Mouse (Mus musculus): Measurements from ENCODE around the gene Tas2r138.
"Not testable (repeated sequence)": the region's sequence is repeated elsewhere in the genome, so short reads cannot be mapped to it uniquely, and the experiment has no call there.

Gene Tas2r138

DNA sequence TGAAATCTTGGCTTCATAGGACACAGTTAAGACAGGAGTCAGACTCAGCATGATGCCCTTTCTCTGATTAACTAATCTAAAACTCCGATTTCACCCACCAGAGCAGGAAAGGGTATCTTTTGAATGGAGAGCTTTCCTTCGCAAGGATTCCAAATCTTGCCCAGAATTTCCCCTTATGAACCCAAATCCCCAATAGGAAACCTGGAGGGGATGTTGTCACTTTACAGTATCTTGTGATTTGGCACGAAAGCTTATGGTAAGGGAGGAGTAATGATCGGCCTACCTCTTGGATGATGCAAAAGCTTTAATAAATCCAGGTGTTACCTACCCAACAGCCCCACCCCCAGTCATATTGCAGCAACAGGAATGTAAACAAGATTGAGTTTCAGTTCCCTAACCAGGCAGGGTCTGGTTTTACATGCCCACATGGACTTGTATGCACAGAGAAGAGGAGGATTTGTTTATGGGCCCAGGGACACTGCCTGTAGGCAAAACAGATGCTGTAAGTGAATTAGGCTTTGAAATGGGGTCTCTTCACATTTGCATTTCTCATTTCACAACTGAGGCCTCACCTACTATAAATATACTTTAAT, at the start of gene Tas2r138:
Tas2r138 (minus strand) TSS at position 51 of the 593 bp plus-strand sequence.
- DNase-seq (ENCODE audit: low spot score), result no peak

DNA sequence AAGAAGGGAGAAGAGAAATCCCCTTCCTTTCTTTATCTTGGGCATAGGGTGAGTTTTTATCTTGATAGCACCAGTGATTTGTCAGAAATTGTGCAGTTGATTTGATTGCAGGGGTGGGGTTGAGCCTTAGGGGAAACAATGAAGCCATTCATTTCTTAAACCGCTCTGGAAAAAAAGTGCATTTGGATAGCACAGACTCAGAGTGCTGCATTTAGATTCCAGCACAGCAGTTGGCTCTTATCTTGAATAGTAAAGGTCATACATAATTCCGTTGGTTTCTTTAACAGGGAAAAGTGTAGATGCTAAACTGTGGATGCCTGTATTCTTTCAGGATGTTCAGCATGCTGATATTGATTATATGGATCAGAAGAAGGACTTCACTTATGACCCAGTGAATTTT, 47.8 kb upstream of the Tas2r138 start:
- DNase-seq (ENCODE audit: low spot score), result no peak

DNA sequence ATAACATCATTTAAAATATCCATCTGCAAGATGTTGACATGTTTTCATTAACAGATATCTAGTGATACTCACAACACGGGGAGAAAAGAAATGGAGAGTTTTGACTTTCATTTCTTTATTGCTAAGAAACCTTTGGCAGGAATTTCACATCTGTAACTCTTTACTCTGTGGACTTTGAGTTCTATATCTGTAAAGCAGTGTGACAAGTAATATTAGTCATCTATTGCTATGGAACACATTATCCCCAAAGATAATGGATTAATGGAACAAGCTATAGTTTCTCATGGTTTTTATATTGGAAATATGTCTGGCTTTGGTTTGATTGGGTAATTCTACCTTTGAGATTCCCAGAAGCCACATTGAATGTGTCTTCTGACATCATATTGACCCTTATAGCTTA, 37.8 kb upstream of the Tas2r138 start:
- no peak for DNase-seq (ENCODE audit: low spot score)

DNA sequence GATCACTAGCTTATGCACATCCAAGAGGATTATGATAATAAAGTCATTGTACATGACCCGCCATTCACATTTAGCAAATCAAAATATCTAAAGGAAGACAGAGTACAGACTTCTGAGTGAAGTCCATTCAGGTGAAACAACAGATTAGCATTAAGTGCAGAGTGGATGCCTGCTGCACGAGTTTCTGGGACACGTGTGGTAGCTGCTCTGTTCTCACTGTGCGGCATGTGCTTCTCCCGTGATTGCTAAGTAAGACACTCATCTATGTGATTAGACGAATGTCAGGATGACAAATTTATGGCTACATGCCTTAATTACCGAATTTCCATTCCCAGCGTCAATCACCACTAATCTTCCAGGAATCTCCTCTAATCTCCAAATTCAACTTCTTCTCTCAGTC, 32.6 kb upstream of the Tas2r138 start:
- no peak for DNase-seq (ENCODE audit: low spot score)

DNA sequence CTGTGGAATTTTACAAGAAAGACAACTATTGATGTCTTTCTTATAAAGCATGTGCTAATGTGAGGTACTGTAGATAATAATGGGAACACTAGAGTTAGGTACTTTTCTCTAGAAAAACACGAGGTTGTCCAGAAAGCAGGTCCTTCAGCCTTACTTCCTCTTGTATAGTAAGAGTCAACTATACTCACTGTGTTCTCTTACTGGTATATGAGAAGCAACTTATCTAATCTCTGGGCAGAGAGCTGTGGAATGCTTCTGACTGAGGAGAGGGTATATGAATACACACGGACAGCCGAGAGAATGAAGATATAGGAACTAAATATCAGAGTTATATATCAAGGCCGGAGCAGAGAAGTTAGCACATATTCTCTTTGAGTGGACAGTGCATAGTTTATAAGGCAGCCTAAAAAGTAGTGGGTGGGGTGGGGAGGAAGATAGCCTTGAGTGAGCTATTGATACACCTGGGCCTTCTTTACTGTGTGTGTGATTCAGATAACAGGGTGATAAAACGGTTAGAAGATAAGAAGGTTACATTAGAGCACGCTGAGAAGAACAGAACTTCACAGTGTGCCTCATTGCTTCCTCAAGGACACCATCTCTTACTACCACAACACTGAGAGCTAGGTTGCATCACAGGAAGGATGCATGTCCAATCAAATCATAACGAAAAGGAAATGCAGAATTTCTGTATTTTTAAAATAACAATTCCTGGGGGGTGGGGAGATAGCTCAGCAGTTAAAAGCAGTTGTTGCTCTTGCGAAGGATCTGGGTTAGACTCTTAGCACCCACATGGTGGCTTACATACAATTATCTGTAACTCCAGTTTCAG, 27.8 kb upstream of the Tas2r138 start:
- no peak for DNase-seq (ENCODE audit: low spot score)

DNA sequence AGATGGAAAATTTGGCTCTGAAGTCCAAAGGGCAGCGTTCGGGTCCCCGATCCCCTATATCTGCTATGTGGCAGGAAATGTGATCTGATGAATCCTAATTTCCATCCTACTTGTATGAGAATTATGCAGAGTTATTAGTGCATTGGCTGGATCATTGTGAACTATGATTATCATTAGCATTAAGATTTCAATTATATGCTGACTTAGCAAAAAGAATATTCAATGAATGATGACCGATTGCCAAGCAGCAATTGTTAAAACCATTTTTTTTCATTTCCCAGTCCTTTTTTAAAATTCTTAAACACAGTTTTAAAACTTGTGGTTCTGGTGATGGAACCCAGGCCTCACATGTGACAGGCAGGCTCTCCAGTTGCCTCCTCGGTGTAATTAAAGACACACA, 24.6 kb upstream of the Tas2r138 start:
- no peak for DNase-seq (ENCODE audit: low spot score)

DNA sequence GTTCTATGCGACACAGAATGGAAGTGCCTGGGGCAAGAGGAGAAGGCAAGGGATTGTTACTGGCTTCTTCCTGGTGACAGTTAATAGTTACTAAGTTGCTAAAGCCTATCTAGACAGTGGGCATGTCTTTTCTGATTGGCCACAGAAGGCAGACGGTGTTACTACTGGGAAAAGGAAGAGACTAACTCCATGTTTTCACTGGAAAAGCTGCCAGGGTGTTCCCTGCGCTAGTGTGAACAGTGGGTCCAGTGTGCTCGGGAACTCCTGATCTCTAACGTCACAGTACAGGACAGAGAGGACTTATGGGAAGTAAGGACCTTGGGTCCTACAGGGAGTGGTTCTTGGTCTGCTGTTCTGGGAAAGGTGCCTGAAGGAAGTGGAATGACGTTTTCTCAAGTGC, 22.4 kb upstream of the Tas2r138 start:
- DNase-seq (ENCODE audit: low spot score), result no peak

DNA sequence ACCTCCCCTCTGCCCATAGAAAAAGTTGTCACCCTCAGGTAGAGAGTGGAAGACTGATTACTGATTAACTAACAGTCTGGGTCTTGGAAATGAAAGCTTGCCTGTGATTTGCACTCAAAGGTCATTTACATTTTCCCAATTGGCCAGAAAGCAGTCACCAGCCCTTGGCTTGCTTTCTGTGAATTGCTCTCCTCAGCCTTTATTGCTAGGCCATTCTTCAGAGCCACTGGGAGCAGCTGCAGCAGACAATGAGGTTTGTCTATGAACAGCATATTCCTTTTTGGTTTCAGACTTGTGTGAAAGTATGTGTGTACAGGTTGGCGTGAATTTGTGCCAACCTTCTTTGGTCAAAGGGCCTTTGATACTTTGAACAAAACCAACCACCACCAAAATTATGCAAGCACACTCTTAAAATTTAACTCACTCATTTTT, 21.5 kb upstream of the Tas2r138 start:
- DNase-seq (ENCODE audit: low spot score), result no peak

DNA sequence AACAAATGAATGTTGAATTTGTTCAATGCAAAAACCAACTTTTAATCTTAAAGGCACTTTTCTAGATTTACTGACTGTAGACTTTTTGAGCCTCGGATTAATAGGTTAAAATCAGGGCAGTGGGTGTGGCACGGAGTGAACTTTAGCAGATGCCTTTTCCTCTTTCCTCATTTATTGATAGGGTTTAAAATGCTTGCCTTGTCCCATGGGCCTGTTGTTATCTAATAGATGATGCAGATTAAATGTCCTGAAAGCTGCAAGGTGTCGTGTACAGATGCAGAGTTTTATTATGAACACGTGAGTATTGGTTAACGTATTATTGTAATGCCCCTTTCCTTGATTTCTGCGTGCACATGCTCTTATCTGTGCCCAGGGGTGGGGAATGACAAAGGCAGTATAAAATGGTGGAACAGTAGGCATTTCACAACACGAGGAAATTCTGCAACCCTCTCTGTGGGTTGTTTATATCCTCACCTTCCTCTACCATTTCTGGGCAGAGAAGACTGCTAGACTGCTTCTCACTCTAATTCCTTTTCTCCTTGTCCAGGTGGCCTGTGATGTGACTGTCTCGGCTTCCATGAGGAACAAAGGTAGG, 15.4 kb upstream of the Tas2r138 start, which contains the start of gene Mgam:
Mgam (plus strand) TSS at position 426 of the 595 bp plus-strand sequence.
- no peak for DNase-seq (ENCODE audit: low spot score)

DNA sequence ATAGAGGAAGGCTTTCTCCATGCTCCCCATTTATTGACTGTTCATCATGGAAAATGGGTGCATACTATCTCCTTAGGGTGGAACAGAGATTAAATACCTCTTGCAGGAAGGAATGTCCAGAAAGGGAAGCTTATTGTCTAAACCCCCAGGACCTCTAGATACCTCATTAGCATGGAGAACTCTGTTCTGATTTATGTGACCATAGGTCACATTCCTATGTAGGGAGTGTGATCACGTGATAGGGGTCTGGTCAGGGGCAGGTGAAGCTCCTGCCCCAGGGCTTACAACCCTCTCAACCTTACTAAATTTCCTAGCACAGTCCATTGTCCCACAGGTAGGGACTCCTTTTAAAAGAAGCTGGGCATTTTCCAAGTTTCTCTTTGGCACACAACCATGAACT, 13.0 kb upstream of the Tas2r138 start:
- DNase-seq (ENCODE audit: low spot score), result no peak

DNA sequence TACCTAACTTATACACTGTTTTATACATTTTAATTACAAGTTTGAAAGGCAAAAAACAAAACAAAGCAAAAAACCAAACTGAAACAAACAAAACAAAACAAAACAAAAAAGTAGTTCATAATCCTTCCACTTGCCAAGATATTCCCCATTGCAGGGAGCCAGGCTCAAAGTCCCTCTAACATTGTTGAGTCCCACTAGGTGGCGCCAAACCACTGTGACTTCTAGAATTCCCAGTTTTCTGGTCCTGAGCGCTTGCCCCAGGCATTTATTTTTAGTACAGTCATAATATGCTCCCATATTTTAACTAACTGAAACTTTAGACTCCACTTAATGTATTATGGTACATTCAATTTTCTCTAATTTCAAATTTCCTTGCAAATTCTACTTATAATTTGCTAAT, 4.9 kb upstream of the Tas2r138 start:
- DNase-seq (ENCODE audit: low spot score), result peak; percentile 82

DNA sequence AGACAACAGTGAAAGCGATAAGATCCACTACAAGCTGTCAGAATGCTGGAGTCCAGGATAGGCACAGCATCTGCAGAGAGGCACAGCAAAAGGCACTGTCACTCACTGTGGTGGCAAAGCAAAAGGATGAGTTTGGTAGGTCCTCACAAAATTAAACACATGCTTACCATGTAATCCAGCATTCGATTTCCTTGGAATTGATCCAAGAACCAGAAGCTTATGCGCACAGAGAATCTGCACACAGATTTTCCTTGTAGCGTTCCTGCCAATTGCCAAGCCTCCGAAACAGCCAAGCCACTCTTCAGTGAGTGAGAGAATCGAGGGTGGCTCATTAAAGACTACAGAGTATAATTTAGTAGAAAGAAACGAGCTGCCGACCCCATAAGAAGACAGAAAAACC, 2.9 kb downstream of the Tas2r138 start:
- no peak for DNase-seq (ENCODE audit: low spot score)

DNA sequence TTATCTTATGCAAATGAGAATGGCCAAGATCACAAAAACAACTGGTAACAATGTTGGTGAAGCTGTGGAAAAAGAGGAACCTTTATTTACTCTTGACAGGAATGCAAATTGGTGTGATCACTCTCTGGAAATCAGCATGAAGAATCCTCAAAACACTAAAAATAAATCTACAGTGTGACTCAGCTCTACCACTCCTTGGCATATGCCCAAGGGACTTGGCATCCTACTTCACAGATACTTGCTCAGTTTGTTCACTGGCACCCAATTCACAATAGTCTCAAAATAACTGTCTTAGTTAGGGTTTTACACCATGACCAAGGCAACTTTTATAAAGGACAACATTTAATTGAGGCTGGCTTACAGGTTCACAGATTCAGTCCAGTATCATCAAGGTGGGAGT, 5.7 kb downstream of the Tas2r138 start:
- peak; percentile 58 for DNase-seq (ENCODE audit: low spot score)

DNA sequence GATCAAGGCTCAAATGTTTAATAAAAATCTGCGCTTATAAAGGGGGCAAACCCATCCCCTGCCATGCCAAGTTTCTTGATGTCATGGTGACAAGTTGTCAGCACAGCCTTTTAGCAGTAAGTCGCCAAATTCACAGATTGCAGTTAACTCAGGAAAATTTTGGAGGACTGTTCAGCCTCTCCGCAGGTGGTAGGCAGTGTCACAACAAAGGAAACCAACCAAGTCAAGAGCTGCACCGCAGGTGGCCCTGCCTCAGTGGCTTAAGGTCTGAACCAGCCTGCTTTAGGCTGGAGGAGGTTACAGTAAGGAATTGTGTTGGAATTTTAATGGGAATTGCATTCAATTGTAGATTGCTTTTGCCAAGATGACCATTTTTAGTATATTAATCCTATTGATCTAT, 14.6 kb downstream of the Tas2r138 start:
- not testable (repeated sequence) for DNase-seq (ENCODE audit: low spot score)

DNA sequence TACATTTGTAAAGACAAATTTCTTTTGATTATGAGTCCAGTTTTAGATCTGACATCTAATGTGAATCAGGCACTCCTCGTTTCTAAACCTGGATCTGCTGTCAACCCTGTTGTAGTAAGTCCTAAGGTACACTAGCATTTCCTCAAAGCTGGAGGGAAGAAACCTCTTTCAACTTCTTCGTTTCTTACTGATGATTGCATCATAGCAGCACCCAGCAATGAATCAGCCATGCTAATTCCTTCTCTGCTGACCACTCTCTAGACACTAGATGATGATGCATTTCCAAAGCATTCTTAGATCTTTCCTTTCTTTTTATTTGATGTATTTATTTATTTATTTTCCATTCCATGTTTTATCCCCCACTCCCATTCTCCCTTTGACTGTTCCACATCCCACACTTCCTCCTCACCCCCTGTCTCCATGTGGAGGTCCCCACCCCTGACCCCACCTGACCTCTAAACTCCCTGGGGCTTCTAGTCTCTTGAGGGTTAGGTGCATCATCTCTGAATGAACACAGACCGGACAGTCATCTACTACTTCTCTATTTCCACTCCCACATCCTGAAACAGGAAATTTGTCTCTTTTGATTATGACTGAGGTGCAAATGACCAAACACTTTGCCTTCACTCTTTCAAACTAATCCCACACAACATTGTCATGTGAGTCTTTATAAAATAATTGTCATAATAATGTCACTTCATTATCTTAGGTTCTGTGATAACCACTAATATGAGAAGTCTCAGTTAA, 18.1 kb downstream of the Tas2r138 start:
- no peak for DNase-seq (ENCODE audit: low spot score)

DNA sequence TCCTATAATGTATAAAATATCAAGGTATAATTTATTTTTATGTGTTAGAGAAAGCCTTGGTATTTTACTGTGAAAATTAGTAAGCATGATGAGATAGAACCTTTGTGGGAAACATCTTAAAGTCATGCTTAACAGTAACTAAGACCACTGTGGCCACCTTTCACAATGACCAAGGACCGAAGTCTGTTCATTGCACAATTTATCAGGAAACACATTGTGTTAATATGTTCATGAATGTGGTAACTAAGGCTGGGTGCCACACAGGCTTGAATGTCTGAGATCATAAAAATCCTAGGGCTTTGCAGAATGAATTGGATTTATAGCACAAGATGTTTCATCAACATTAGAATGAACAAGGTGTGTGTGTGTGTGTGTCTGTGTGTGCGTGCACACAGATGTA, 24.8 kb downstream of the Tas2r138 start:
- DNase-seq (ENCODE audit: low spot score), result no peak

DNA sequence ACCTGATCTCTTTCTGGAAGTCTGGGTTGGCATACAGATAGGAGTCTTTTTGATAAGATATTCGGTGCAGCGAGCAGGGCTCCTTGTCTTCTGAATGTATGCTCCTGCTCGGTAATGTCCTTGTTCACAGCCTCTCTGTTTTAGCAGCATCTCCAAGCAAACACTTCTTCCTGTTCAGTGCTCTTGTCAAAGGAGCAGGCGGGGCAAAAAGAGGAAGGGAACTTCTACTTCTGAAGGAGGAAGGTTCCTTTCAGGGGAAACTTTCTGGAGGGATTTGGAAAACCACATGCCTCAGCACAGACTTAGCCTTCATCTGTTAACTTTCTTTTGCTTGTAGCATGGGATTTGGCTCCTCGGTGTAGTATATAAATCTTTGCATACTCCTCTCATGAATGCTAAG, 27.5 kb downstream of the Tas2r138 start, which contains the start of gene Clec5a:
Clec5a (minus strand) TSS at position 177 of the 400 bp plus-strand sequence.
- no peak for DNase-seq (ENCODE audit: low spot score)

DNA sequence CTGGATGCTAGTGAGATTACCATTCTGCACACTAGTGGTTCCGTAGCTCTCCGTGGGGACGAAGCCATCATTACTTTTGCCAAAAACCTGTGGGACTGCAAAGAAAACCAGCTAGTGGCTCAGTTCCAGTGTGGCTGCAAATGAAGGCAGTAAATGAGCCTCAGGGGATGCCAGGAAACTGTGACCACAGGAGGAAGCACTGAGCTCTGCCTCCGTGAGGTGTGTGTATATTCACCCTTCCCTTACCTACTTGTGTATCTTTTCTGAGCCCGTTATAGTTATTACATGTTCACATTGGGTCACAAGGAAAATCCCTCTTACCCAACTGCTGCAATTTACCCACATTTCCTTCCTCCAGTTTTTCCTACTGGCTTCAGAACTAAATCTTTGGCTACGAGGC, 28.8 kb downstream of the Tas2r138 start:
- DNase-seq (ENCODE audit: low spot score), result no peak

DNA sequence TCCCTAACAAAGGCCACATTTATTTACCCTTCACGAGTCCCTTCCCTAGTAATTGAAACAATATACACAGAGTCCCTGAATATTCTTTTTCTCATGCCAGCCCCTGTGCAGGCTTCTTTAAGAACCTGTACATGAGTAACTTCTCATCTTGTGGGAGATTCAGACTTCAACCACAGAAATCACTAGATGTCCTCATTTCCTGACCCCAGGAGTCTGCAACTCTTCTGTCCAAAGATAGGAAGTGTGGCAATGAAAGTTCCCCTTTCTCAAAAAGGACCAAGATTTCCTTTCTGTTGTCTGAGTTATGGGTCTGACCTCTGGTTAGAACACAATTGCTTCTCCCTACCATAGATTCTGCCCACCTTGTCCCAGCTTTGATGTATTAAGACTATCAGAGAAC, 36.8 kb downstream of the Tas2r138 start:
- DNase-seq (ENCODE audit: low spot score), result no peak

DNA sequence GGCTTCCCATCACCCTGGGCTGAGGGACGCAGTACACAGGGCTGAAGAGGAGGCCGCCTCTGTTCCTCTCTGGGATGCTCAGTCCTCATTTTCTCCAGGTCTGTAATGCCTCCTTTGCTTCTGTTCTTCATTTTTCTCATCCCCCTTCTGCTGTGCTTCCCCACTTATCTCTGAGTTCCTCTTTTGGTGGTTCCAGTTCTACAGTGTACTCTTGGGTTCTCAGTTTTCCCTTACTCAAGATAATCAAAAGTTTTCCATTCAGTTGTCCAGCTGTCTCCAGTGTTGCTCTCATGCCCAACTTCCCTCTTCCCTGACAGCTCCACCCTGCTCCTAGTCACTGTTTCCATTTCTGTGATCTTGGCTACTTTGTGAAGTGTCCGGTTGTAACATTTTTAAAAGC, 39.5 kb downstream of the Tas2r138 start:
- DNase-seq (ENCODE audit: low spot score), result no peak

DNA sequence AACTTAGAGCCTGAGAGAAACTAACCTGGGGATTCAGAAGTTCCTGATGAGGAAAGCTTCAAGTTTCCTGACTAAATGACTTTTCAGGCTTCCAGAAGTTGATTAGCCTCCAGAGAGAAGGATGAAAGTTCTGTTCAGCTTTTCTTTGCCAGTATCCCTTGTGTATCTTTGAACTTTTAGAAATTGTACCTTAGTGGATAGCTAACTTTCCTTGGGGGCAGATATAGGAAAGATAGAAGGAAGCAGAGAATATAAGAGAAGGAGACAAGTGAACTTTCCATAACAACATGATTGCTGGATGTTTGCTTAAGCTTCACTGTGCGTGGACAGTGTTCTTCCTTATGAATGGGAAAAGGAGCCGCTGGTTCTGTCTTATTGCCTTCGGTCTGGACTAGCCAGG, 43.9 kb downstream of the Tas2r138 start, which contains the start of gene Olfr460:
Olfr460 (plus strand) TSS at position 301 of the 400 bp plus-strand sequence.
- DNase-seq (ENCODE audit: low spot score), result no peak
